Mouse (Mus musculus) hindbrain, postnatal 0 days (tissue): ENCODE data around the gene Kdm2a. TPM values are rescaled to one million over a fixed set of nuclear protein-coding genes. Genes with fewer than 3 reads are reported as not detected.
A peak's percentile ranks its signal among the peaks of the same experiment; 100 is the strongest.
"Not testable (repeated sequence)": the region's sequence is repeated elsewhere in the genome, so short reads cannot be mapped to it uniquely, and the experiment has no call there.

Source experiments
- ATAC-seq: fragments of 200-750 bp; cut with Nextera tagmentation; 2 replicates; pipeline ENCODE4 v1.8.0; 2017; ENCODE audit warnings: mild to moderate bottlenecking, moderate TSS enrichment, moderate library complexity
- DNase-seq: peaks from one replicate; pipeline ENCODE4 v3.0.0-alpha.2; 2015; ENCODE audit warnings: low spot score
- H3K27ac ChIP-seq: fragments of 300-500 bp; sonication (generic); 2 replicates; pipeline ENCODE4 v1.5.1; 2014; ENCODE audit warnings: mild to moderate bottlenecking
- H3K27me3 ChIP-seq: fragments of 300-500 bp; sonication (generic); 2 replicates; pipeline ENCODE4 v1.6.1; 2014; ENCODE audit warnings: low read length, mixed read lengths; ENCODE audit not compliant: insufficient read depth
- H3K36me3 ChIP-seq: fragments of 300-500 bp; sonication (generic); 2 replicates; pipeline ENCODE4 v1.6.1; 2014; ENCODE audit warnings: low read length, mixed read lengths; ENCODE audit not compliant: insufficient read depth
- H3K4me1 ChIP-seq: fragments of 300-500 bp; sonication (generic); 2 replicates; pipeline ENCODE4 v1.6.1; 2014; ENCODE audit warnings: antibody characterized with exemption, low read length, mixed read lengths; ENCODE audit not compliant: insufficient read depth
- H3K4me2 ChIP-seq: fragments of 300-500 bp; sonication (generic); 2 replicates; pipeline ENCODE4 v1.6.1; 2014; ENCODE audit warnings: low read depth, mild to moderate bottlenecking, low read length, moderate library complexity, mixed read lengths
- H3K4me3 ChIP-seq: fragments of 300-500 bp; sonication (generic); 2 replicates; pipeline ENCODE4 v1.5.1; 2014; ENCODE audit warnings: low read length
- H3K9ac ChIP-seq: fragments of 300-500 bp; sonication (generic); replicated peaks from 2 replicates; pipeline ENCODE4 v1.6.1; 2014; ENCODE audit warnings: mild to moderate bottlenecking, low read length, moderate library complexity, mixed read lengths
- H3K9me3 ChIP-seq: fragments of 300-500 bp; sonication (generic); 2 replicates; pipeline ENCODE4 v1.6.1; 2016; ENCODE audit warnings: low read length, mixed read lengths
- CTCF ChIP-seq: IDR thresholded peaks from 2 replicates; pipeline ENCODE4 v1.5.1; 2016; ENCODE audit warnings: antibody characterized with exemption, control low read depth, low read depth
- WGBS: fragments of 180-500 bp; shearing (Covaris S2); extraction: QIAGEN DNeasy Blood & Tissue Kit; methylation state at CpG from one replicate; pipeline ENCODE4 v1.1.7; 2014; 5-methylcytosine and 5-hydroxymethylcytosine counted together
- polyA plus RNA-seq: library from polyadenylated mRNA; unstranded; fragments of >200 nt; fragmentation: Nextera tagmentation; extraction: Ambion mirVana; gene quantifications from 2 replicates; pipeline ENCODE4 v1.2.1, GENCODE M21; 2015
- total RNA-seq: library from RNA; depleted of rRNA; stranded (reverse); fragments of >200 nt; gene quantifications from 2 replicates; pipeline ENCODE4 v1.2.3, GENCODE M21; 2014

Gene Kdm2a
- total and polyA plus RNA-seq, 2 experiments from 2014 or later, result 19.8 to 73.7 TPM

DNA sequence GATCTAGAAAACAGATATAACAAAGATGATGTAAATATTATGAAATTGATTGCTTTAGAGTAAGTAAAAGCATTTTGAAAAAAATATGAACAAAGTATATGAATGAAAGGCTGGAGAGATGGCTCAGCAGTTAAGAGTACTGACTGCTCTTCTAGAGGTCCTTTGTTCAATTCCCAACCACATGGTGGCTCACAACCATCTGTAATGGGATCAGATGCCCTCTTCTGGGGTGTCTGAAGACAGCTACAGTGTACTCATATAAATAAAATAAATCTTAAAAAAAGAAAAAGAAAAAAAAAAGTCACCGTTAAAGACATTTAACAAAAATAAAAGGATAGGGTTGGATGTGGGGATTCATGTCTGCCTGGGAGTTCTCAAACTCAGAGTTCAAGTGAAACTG, 15.8 kb downstream of the Kdm2a start:
- not testable (repeated sequence) for H3K4me3 ChIP-seq, DNase-seq, H3K36me3 ChIP-seq, ATAC-seq, H3K9ac ChIP-seq, H3K4me2 ChIP-seq, H3K9me3 ChIP-seq, H3K27me3 ChIP-seq, H3K4me1 ChIP-seq, H3K27ac ChIP-seq
- 0 out of 2 replicates have a peak, but pooled peaks have one; percentile 6 for TF ChIP-seq CTCF
- WGBS, result 73% methylated on average over 1 of the region's 1 CpGs

- Histone ChIP-seq H3K4me1 (no peaks in the 10 kb centered on the region), H3K9me3 (no peaks in the 10 kb centered on the region), H3K27ac (no peak overlapping the region), H3K27me3 (no peaks in the 10 kb centered on the region), H3K36me3 (no peaks in the 10 kb centered on the region), H3K9ac (no peak overlapping the region), H3K4me3 (no peak overlapping the region), H3K4me2 (no peak overlapping the region)
- no peak for DNase-seq
- no peak for TF ChIP-seq CTCF
- no peak for ATAC-seq
- 81% methylated on average over 2 of the region's 2 CpGs for WGBS
Observed at GRCm38 (mm10) chr19:4370656-4371055, 27.4 kb downstream of the Kdm2a start.

- no peaks in the 10 kb centered on the region for H3K36me3 ChIP-seq
- 79% methylated on average over 1 of the region's 1 CpGs for WGBS
- no peak overlapping the region for H3K27ac ChIP-seq
- H3K27me3 ChIP-seq, result no peaks in the 10 kb centered on the region
- H3K4me2 ChIP-seq, result no peak overlapping the region
- H3K4me1 ChIP-seq, result no peaks in the 10 kb centered on the region
- no peak for TF ChIP-seq CTCF
- DNase-seq, result no peak
- H3K9me3 ChIP-seq, result no peaks in the 10 kb centered on the region
- H3K4me3 ChIP-seq, result no peak overlapping the region
- H3K9ac ChIP-seq, result no peak overlapping the region
- no peak for ATAC-seq
Observed at GRCm38 (mm10) chr19:4370254-4370653, 27.8 kb downstream of the Kdm2a start.

GRCm38 (mm10) chr19:4349455-4349854, 48.6 kb downstream of the Kdm2a start:
- no peak for TF ChIP-seq CTCF
- 88% methylated on average over 2 of the region's 2 CpGs for WGBS
- Histone ChIP-seq H3K4me3 (no peak overlapping the region), H3K4me2 (no peak overlapping the region), H3K9ac (no peak overlapping the region), H3K4me1 (no peaks in the 10 kb centered on the region), H3K27ac (no peak overlapping the region), H3K9me3 (no peaks in the 10 kb centered on the region), H3K27me3 (no peaks in the 10 kb centered on the region), H3K36me3 (peaks cover 31% of the 10 kb centered on the region)
- ATAC-seq (no peak), DNase-seq (no peak)

GRCm38 (mm10) chr19:4346479-4346878, 51.6 kb downstream of the Kdm2a start:
- H3K4me2 ChIP-seq, result no peak overlapping the region
- DNase-seq, result no peak
- no peak for ATAC-seq
- H3K4me1 ChIP-seq, result no peaks in the 10 kb centered on the region
- WGBS, result 87% methylated on average over 1 of the region's 1 CpGs
- no peak overlapping the region for H3K9ac ChIP-seq
- H3K27me3 ChIP-seq, result no peaks in the 10 kb centered on the region
- H3K36me3 ChIP-seq, result peaks cover 34% of the 10 kb centered on the region
- no peak overlapping the region for H3K4me3 ChIP-seq
- no peaks in the 10 kb centered on the region for H3K9me3 ChIP-seq
- H3K27ac ChIP-seq, result no peak overlapping the region
- TF ChIP-seq CTCF, result no peak

- no peak overlapping the region for H3K4me2 ChIP-seq
- no peaks in the 10 kb centered on the region for H3K9me3 ChIP-seq
- no peaks in the 10 kb centered on the region for H3K27me3 ChIP-seq
- no peak; the same call in 1 of the 2 replicates for ATAC-seq
- TF ChIP-seq CTCF, result peak; percentile 81
- 29% methylated on average over 2 of the region's 2 CpGs for WGBS
- no peak overlapping the region for H3K4me3 ChIP-seq
- peak; percentile 81 for DNase-seq
- peaks cover 20% of the 10 kb centered on the region for H3K36me3 ChIP-seq
- no peak overlapping the region for H3K27ac ChIP-seq
- H3K4me1 ChIP-seq, result no peaks in the 10 kb centered on the region
- H3K9ac ChIP-seq, result no peak overlapping the region
Observed at GRCm38 (mm10) chr19:4338162-4338561, 59.9 kb downstream of the Kdm2a start.

GRCm38 (mm10) chr19:4333791-4334190, 64.3 kb downstream of the Kdm2a start:
- Histone ChIP-seq H3K36me3 (peaks cover 5% of the 10 kb centered on the region), H3K4me3 (peak overlapping the region; percentile 56), H3K27ac (peak overlapping the region; percentile 89), H3K4me1 (peaks cover 9% of the 10 kb centered on the region; the same call in 1 of the 2 replicates), H3K27me3 (no peaks in the 10 kb centered on the region), H3K9ac (peak overlapping the region; percentile 65), H3K9me3 (no peaks in the 10 kb centered on the region), H3K4me2 (peak overlapping the region; percentile 87)
- peak; percentile 28; the same call in 1 of the 2 replicates for TF ChIP-seq CTCF
- under 1% methylated on average over 16 of the region's 16 CpGs for WGBS
- ATAC-seq (peak; percentile 99), DNase-seq (peak; percentile 97)
